In the genomic region with DNA sequence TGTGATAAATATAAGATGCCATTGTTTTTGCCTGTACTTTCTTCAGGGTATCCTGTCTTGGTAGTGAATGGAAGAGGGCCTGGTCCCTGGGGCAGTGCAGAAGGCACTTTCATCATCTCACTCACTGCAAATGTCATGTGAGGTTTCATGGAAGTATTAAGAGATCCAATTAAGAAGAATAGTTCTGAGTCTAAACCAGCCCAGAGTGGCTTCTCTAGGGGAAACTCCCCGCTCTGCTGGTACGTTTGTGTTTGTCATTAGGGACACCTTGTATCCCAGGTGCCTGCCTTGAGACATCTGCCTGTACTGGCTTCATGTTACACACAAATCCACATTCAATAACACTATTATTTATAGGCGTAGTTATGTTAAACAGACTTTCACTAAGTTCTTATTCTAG, we compare ENCODE assay signal across 33 mouse cellular contexts.
"Had no signal": no experiment of that assay in that cellular context is flagged by ENCODE, and none has a peak within 500 bp of the region (broad histone marks: within the 10 kb centered on the region; RNA-seq: fewer than 3 reads in every experiment).

No protein-coding gene starts in this region.

- H3K4me1 ChIP-seq: limb, embryonic 10.5 days; limb, embryonic 12.5 days; limb, embryonic 13.5 days; limb, embryonic 15.5 days; liver, embryonic 12.5 days; liver, embryonic 13.5 days; liver, embryonic 15.5 days; lung, embryonic 15.5 days; midbrain, embryonic 10.5 days; midbrain, embryonic 12.5 days; midbrain, embryonic 13.5 days; midbrain, embryonic 15.5 days; neural tube, embryonic 12.5 days; neural tube, embryonic 13.5 days had no signal

- H3K9ac ChIP-seq: limb, embryonic 12.5 days; limb, embryonic 13.5 days; limb, embryonic 15.5 days; liver, embryonic 12.5 days; liver, embryonic 13.5 days; liver, embryonic 14.5 days; liver, embryonic 15.5 days; liver, postnatal 0 days; lung, embryonic 14.5 days; lung, embryonic 15.5 days; midbrain, embryonic 12.5 days; midbrain, embryonic 13.5 days; midbrain, embryonic 15.5 days; neural tube, embryonic 12.5 days; neural tube, embryonic 13.5 days had no signal

- H3K9me3 ChIP-seq: limb, embryonic 10.5 days; limb, embryonic 12.5 days; limb, embryonic 13.5 days; limb, embryonic 15.5 days; liver, embryonic 12.5 days; liver, embryonic 13.5 days; liver, embryonic 15.5 days; lung, embryonic 15.5 days; megakaryocyte, embryonic 14.5 days; midbrain, embryonic 10.5 days; midbrain, embryonic 12.5 days; midbrain, embryonic 13.5 days; midbrain, embryonic 15.5 days; neural tube, embryonic 12.5 days; neural tube, embryonic 13.5 days had no signal

- H3K4me2 ChIP-seq: limb, embryonic 12.5 days; limb, embryonic 13.5 days; limb, embryonic 15.5 days; liver, embryonic 11.5 days; liver, embryonic 12.5 days; liver, embryonic 13.5 days; liver, embryonic 15.5 days; lung, embryonic 14.5 days; lung, embryonic 15.5 days; midbrain, embryonic 11.5 days; midbrain, embryonic 12.5 days; midbrain, embryonic 13.5 days; midbrain, embryonic 15.5 days; neural tube, embryonic 12.5 days; neural tube, embryonic 13.5 days had no signal

- ATAC-seq: liver, embryonic 12.5 days; liver, postnatal 0 days; lung, postnatal 0 days; midbrain, embryonic 13.5 days; midbrain, embryonic 15.5 days; midbrain, embryonic 16.5 days had no signal

- H3K27ac ChIP-seq: limb, embryonic 10.5 days; limb, embryonic 12.5 days; limb, embryonic 13.5 days; limb, embryonic 15.5 days; liver, embryonic 12.5 days; liver, embryonic 13.5 days; liver, embryonic 14.5 days; liver, embryonic 15.5 days; lung, embryonic 15.5 days; macrophage; midbrain, embryonic 10.5 days; midbrain, embryonic 12.5 days; midbrain, embryonic 13.5 days; midbrain, embryonic 15.5 days; neural tube, embryonic 12.5 days; neural tube, embryonic 13.5 days had no signal

- H3K4me3 ChIP-seq: limb, embryonic 10.5 days; limb, embryonic 12.5 days; limb, embryonic 13.5 days; limb, embryonic 15.5 days; liver, embryonic 12.5 days; liver, embryonic 13.5 days; liver, embryonic 15.5 days; lung, embryonic 15.5 days; megakaryocyte, embryonic 14.5 days; midbrain, embryonic 10.5 days; midbrain, embryonic 12.5 days; midbrain, embryonic 13.5 days; midbrain, embryonic 15.5 days; myocyte; neural tube, embryonic 12.5 days; neural tube, embryonic 13.5 days had no signal

- H3K27me3 ChIP-seq: limb, embryonic 12.5 days; limb, embryonic 13.5 days; limb, embryonic 15.5 days; liver, embryonic 12.5 days; liver, embryonic 13.5 days; liver, embryonic 15.5 days; lung, embryonic 15.5 days; megakaryocyte, embryonic 14.5 days; midbrain, embryonic 12.5 days; midbrain, embryonic 13.5 days; midbrain, embryonic 15.5 days; neural tube, embryonic 12.5 days; neural tube, embryonic 13.5 days had no signal

- DNase-seq: left cerebral cortex, postnatal 4 days; liver; liver, embryonic 13.5 days; liver, postnatal 0 days; lung, adult 18-20 months; lung, adult 2 months; lung, embryonic 14.5 days; lung, postnatal 10 days; lung, postnatal 14 days; lung, postnatal 36 days; lung, postnatal 4 days; midbrain, embryonic 14.5 days had no signal
